Mouse (Mus musculus): Measurements from ENCODE around the gene Sez6l.

DNA sequence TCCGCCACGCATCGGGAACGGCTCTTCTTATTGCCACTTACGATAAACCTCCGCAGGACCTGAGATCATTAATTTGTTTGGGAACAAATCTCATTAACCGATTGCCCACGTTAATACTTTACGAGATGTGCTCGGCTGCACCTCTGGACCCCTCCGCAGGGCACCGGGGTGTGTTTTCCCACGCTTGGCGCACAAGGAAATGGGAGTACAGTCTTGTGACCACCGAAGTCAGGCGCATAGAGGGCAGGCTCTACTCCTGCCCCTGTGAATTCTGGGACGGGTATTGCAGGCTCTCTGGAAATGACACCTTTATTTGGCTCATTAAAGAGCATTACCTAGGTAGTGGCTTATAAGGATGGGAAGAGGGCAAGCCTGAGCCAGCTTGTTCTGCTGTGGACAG lies 11.9 kb downstream of the Sez6l start:
- TF ChIP-seq CHD2 (IDR thresholded peaks at IDR 0.05; ENCODE audit: low read depth, low read length) = no peak
- no peak for TF ChIP-seq ZNF384 (IDR thresholded peaks at IDR 0.05; ENCODE audit: low read depth, low read length)
- no peak for TF ChIP-seq ZC3H11A (IDR thresholded peaks at IDR 0.05; ENCODE audit: borderline replicate concordance, low read depth, low read length)
- no peak for TF ChIP-seq MAFK (IDR thresholded peaks at IDR 0.05; ENCODE audit: insufficient read depth, low read depth, low read length)
- TF ChIP-seq HCFC1 (IDR thresholded peaks at IDR 0.05; ENCODE audit: borderline replicate concordance, insufficient read depth, low read length) = no peak

All from ES-E14 (cell line).